In genomic region chr2:44221686-44222085, GRCm38 (mm10) we compare ENCODE assay signal across 17 mouse cellular contexts.
DNase-seq lines count a peak whose midpoint lies in the region; ATAC-seq lines count a peak whose summit lies in the region.
"Had no signal": no experiment of that assay in that cellular context is flagged by ENCODE, and none has a peak within 500 bp of the region (broad histone marks: within the 10 kb centered on the region; RNA-seq: fewer than 3 reads in every experiment).

No protein-coding gene starts in this region.

- no peak for ATAC-seq in heart, embryonic 13.5 days (ENCODE audit: extremely low read depth, insufficient number of reproducible peaks, low FRiP score, low TSS enrichment)
- ATAC-seq in heart, embryonic 12.5 days (ENCODE audit: insufficient number of reproducible peaks, low FRiP score), result no peak
- ATAC-seq in kidney, embryonic 15.5 days (replicated peaks; ENCODE audit: low FRiP score), result no peak
- ATAC-seq: inflammation-experienced regulatory T-cells, adult 6 months; liver, embryonic 12.5 days; midbrain, embryonic 16.5 days had no signal

- WGBS in heart, embryonic 13.5 days, result 36% methylated on average over 2 of the region's 2 CpGs
- 50% methylated on average over 2 of the region's 2 CpGs for WGBS in heart, embryonic 12.5 days
- 57% methylated on average over 2 of the region's 2 CpGs for WGBS in kidney, embryonic 15.5 days

- H3K27me3 ChIP-seq in heart, embryonic 13.5 days (replicated peaks), result no peaks in the 10 kb centered on the region
- H3K27me3 ChIP-seq in heart, embryonic 12.5 days (replicated peaks), result no peaks in the 10 kb centered on the region
- no peaks in the 10 kb centered on the region for H3K27me3 ChIP-seq in kidney, embryonic 15.5 days
- H3K27me3 ChIP-seq: forebrain, embryonic 12.5 days; liver, embryonic 12.5 days; stomach, embryonic 15.5 days had no signal

- no peak overlapping the region for H3K4me3 ChIP-seq in heart, embryonic 13.5 days
- H3K4me3 ChIP-seq in heart, embryonic 12.5 days, result no peak overlapping the region
- no peak overlapping the region for H3K4me3 ChIP-seq in kidney, embryonic 15.5 days (replicated peaks)
- H3K4me3 ChIP-seq: forebrain, embryonic 12.5 days; layer of hippocampus, adult 2 months; liver, embryonic 12.5 days; stomach, embryonic 15.5 days had no signal

- H3K4me2 ChIP-seq in heart, embryonic 13.5 days, result peak overlapping the region; percentile 45
- H3K4me2 ChIP-seq in heart, embryonic 12.5 days, result no peak overlapping the region
- no peak overlapping the region for H3K4me2 ChIP-seq in kidney, embryonic 15.5 days
- H3K4me2 ChIP-seq: forebrain, embryonic 12.5 days; liver, embryonic 12.5 days; stomach, embryonic 15.5 days had no signal

- no peaks in the 10 kb centered on the region for H3K9me3 ChIP-seq in heart, embryonic 13.5 days
- H3K9me3 ChIP-seq in heart, embryonic 12.5 days (replicated peaks), result no peaks in the 10 kb centered on the region
- H3K9me3 ChIP-seq in kidney, embryonic 15.5 days (replicated peaks), result no peaks in the 10 kb centered on the region
- H3K9me3 ChIP-seq: forebrain, embryonic 12.5 days; liver, embryonic 12.5 days; stomach, embryonic 15.5 days had no signal

- peaks cover 12% of the 10 kb centered on the region for H3K4me1 ChIP-seq in heart, embryonic 13.5 days
- H3K4me1 ChIP-seq in heart, embryonic 12.5 days (replicated peaks), result peaks cover 5% of the 10 kb centered on the region
- peaks cover 8% of the 10 kb centered on the region for H3K4me1 ChIP-seq in kidney, embryonic 15.5 days
- H3K4me1 ChIP-seq: liver, embryonic 12.5 days; stomach, embryonic 15.5 days had no signal

- no peaks in the 10 kb centered on the region for H3K36me3 ChIP-seq in heart, embryonic 13.5 days
- no peaks in the 10 kb centered on the region for H3K36me3 ChIP-seq in heart, embryonic 12.5 days
- no peaks in the 10 kb centered on the region for H3K36me3 ChIP-seq in kidney, embryonic 15.5 days
- H3K36me3 ChIP-seq: forebrain, embryonic 12.5 days; liver, embryonic 12.5 days; stomach, embryonic 15.5 days had no signal

- no peak overlapping the region for H3K9ac ChIP-seq in heart, embryonic 13.5 days
- no peak overlapping the region for H3K9ac ChIP-seq in heart, embryonic 12.5 days
- no peak overlapping the region for H3K9ac ChIP-seq in kidney, embryonic 15.5 days
- H3K9ac ChIP-seq: forebrain, embryonic 12.5 days; liver, embryonic 12.5 days; stomach, embryonic 15.5 days had no signal

- H3K27ac ChIP-seq in heart, embryonic 13.5 days (replicated peaks), result no peak overlapping the region
- no peak overlapping the region for H3K27ac ChIP-seq in heart, embryonic 12.5 days (ENCODE audit: poor library complexity, severe bottlenecking)
- H3K27ac ChIP-seq in kidney, embryonic 15.5 days, result peak overlapping the region; percentile 73; the same call in 1 of the 2 replicates
- H3K27ac ChIP-seq: forebrain, embryonic 12.5 days; liver, embryonic 12.5 days; stomach, embryonic 15.5 days had no signal

- DNase-seq in adrenal gland, adult 8-10 months, result peak; percentile 5
- no peak for DNase-seq in adrenal gland, postnatal 25 days
- DNase-seq in kidney, adult 18-20 months, result no peak
- DNase-seq in brain, adult 2 months (ENCODE audit: low read depth, low spot score), result peak; percentile 16
- no peak for DNase-seq in B cell, adult 2 months
- DNase-seq: cerebellum, adult 11 months; cerebellum, postnatal 14 days; left cerebral cortex, postnatal 4 days had no signal

Comparison
In these comparisons a context has a peak if more than half of its experiments do, and no peak if none do; other contexts are left out.
1. DNase-seq: peak in adrenal gland, adult 8-10 months (single experiment) and brain, adult 2 months (single experiment); none in adrenal gland, postnatal 25 days (single experiment), kidney, adult 18-20 months (single experiment) and B cell, adult 2 months (0 of 2).